Mouse (Mus musculus): Measurements from ENCODE around the gene Krt24. TPM values are rescaled to one million over a fixed set of nuclear protein-coding genes. Genes with fewer than 3 reads are reported as not detected.

Gene Krt24
- polyA plus RNA-seq, 1 experiment from 2014 or later = not detected

DNA sequence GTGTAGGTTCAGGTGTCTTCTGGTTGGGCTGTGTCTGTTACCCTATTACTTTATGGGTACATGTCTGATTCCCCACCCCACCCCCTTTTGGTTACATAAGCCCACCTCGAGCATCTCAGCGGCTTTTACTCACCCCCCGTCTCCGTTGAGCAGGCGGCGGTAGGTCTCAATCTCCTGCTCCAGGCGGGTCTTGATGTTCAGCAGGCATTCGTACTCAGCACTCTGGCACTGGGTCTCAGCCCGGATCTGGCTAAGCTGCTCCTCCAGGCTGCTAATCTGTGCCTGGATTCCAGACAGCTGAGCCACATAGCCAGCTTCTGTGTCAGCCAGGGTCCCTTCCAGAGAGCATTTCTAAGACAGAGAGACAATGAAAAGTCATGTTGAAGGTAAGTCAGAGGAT, 3.9 kb downstream of the Krt24 start:
- H3K27ac ChIP-seq (replicated peaks) = no peak overlapping the region
- H3K4me1 ChIP-seq = peaks cover 3% of the 10 kb centered on the region
- 76% methylated on average over 9 of the region's 9 CpGs for WGBS
- no peaks in the 10 kb centered on the region for H3K9me3 ChIP-seq (replicated peaks)
- no peak for DNase-seq (ENCODE audit: low spot score)
- H3K36me3 ChIP-seq = no peaks in the 10 kb centered on the region
- H3K27me3 ChIP-seq (ENCODE audit: low read depth, poor library complexity, severe bottlenecking) = no peaks in the 10 kb centered on the region
- no peak overlapping the region for H3K4me3 ChIP-seq

DNA sequence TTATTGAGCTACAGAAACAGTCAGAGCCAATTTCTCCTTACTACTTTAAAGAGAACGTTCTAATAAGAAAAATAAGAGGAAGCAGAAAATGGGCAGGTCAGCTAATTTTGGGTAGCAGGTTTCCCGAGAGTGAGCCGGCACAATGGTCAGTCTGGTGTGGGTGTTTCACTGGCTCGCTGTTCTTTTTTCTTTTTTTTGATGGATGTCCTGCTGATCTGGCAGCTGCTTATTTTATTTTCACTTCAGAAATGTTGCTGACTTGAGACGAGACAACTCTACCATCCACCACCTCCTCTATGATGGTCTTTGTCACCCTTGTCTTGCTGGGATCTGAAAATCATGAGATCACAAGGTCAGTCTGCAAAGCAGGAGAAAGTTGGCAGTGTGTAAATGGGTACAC, 5.1 kb downstream of the Krt24 start:
- no peak for DNase-seq (ENCODE audit: low spot score)
- 89% methylated on average over 5 of the region's 5 CpGs for WGBS
- Histone ChIP-seq H3K9me3 (replicated peaks) (no peaks in the 10 kb centered on the region), H3K27ac (replicated peaks) (no peak overlapping the region), H3K27me3 (ENCODE audit: low read depth, poor library complexity, severe bottlenecking) (no peaks in the 10 kb centered on the region), H3K36me3 (no peaks in the 10 kb centered on the region), H3K4me3 (no peak overlapping the region), H3K4me1 (peaks cover 3% of the 10 kb centered on the region)

DNA sequence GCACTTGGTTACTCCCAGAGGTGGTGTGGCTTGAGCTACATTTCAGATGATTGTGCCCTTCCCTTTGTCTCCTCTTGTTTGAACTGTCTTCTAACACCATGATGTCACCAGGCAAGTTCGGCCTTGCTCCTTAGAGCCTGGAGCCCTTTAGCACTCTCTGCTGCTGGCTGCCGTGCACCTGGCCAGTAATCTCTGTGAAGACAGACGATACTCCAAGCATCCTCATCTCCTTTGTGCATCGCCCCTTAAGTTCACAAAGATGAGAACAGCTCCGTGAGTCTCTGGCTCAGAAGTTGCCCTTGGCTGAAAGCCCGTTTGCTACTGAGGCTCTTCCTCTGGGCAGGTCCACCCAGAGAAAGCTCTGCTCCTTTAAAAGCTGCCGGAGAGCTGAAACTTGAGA, 8.3 kb downstream of the Krt24 start:
- no peak for DNase-seq (ENCODE audit: low spot score)
- Histone ChIP-seq H3K36me3 (no peaks in the 10 kb centered on the region), H3K27ac (replicated peaks) (no peak overlapping the region), H3K9me3 (replicated peaks) (no peaks in the 10 kb centered on the region), H3K4me1 (no peaks in the 10 kb centered on the region), H3K27me3 (ENCODE audit: low read depth, poor library complexity, severe bottlenecking) (no peaks in the 10 kb centered on the region), H3K4me3 (no peak overlapping the region)
- 75% methylated on average over 7 of the region's 7 CpGs for WGBS

DNA sequence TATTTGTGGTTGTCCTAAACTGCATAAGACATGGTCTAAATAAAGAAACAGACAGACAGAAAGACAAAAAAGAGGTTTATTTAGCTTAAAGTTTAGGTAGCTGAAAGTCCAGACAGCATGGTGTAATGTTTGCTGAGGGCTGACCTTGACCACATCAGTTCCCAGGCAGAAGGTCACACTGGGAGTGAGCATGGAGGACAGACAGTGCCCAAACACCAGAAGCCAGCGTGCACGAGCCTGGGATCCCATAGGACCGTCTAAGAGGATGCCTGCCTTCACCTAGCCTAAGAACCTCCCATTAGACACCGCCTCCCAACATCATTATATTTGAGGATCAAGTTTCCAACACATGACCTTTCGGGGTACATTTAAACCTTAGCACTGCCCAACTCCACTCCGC, 9.4 kb downstream of the Krt24 start:
- Histone ChIP-seq H3K4me3 (no peak overlapping the region), H3K36me3 (no peaks in the 10 kb centered on the region), H3K9me3 (replicated peaks) (no peaks in the 10 kb centered on the region), H3K4me1 (no peaks in the 10 kb centered on the region), H3K27ac (replicated peaks) (no peak overlapping the region), H3K27me3 (ENCODE audit: low read depth, poor library complexity, severe bottlenecking) (no peaks in the 10 kb centered on the region)
- 80% methylated on average over 6 of the region's 6 CpGs for WGBS
- no peak for DNase-seq (ENCODE audit: low spot score)

DNA sequence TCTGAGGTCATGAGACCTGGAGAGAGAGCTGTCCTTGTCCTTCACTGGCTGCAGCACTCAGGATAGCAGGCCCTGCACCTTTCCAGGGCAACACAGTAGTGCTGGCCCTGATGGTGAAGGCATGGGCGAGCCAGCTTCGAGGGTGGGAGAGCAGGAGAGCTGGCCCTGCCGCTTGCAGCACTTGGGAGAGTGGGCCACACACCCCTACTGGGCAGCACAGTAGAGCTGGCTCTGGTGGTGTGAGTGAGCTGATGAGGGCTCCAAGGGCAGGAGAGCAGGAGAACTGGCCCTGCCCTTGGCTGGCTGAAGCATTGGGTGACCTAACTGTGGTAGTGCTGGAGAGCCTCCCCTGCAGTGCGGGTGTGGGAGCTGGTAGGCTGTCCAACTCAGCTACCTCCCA, 12.3 kb downstream of the Krt24 start:
- DNase-seq (ENCODE audit: low spot score) = no peak
- no peaks in the 10 kb centered on the region for H3K4me1 ChIP-seq
- 83% methylated on average over 4 of the region's 4 CpGs for WGBS
- H3K36me3 ChIP-seq = no peaks in the 10 kb centered on the region
- H3K4me3 ChIP-seq = no peak overlapping the region
- H3K27me3 ChIP-seq (ENCODE audit: low read depth, poor library complexity, severe bottlenecking) = no peaks in the 10 kb centered on the region
- no peak overlapping the region for H3K27ac ChIP-seq (replicated peaks)
- no peaks in the 10 kb centered on the region for H3K9me3 ChIP-seq (replicated peaks)

DNA sequence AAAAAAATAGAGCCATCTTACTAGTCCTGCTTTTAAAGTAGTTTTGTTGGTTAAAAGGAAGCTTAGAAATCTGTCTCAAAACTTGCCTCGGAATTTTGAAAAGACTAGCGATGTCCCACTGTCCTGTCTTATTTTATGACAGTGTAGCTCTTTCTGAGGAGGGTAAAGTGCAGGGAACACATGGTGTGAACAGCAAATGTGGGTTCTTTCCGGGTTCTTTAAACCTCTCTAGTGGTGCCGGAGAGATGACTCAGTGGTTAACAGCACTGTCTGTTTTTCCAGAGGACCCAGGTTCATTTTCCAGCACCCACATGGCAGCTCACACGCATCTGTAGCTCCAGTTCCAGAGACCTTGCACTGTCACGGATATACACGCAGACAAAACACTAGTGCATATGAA, 15.9 kb downstream of the Krt24 start:
- no peak overlapping the region for H3K27ac ChIP-seq (replicated peaks)
- H3K36me3 ChIP-seq = no peaks in the 10 kb centered on the region
- H3K4me1 ChIP-seq = peaks cover 7% of the 10 kb centered on the region; the same call in 1 of the 2 replicates
- DNase-seq (ENCODE audit: low spot score) = no peak
- no peaks in the 10 kb centered on the region for H3K9me3 ChIP-seq (replicated peaks)
- no peak overlapping the region for H3K4me3 ChIP-seq
- WGBS = 81% methylated on average over 7 of the region's 7 CpGs
- H3K27me3 ChIP-seq (ENCODE audit: low read depth, poor library complexity, severe bottlenecking) = no peaks in the 10 kb centered on the region

DNA sequence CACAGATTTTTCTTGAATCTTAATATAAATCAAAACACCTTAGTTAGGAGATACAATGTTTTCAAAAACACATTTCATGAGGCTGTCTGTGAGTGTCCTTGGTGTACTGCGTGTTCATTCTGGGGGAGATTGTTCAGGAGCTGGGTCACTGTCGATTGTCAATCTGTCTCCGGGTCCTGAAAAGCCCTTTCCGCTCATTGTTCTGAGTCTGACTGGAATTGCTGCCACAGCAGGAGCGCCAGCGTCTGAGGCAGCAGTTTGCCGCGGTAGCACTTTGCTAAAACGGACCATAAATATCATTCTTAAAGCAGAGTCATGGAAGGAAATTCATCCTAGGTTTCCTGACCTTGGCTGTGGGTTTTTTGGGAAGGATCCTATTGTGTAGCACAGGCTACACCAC, 19.3 kb downstream of the Krt24 start:
- WGBS = 40% methylated on average over 9 of the region's 9 CpGs
- Histone ChIP-seq H3K27me3 (ENCODE audit: low read depth, poor library complexity, severe bottlenecking) (no peaks in the 10 kb centered on the region), H3K4me3 (no peak overlapping the region), H3K36me3 (no peaks in the 10 kb centered on the region), H3K4me1 (peaks cover 7% of the 10 kb centered on the region; the same call in 1 of the 2 replicates), H3K9me3 (replicated peaks) (no peaks in the 10 kb centered on the region), H3K27ac (replicated peaks) (no peak overlapping the region)
- DNase-seq (ENCODE audit: low spot score) = no peak

DNA sequence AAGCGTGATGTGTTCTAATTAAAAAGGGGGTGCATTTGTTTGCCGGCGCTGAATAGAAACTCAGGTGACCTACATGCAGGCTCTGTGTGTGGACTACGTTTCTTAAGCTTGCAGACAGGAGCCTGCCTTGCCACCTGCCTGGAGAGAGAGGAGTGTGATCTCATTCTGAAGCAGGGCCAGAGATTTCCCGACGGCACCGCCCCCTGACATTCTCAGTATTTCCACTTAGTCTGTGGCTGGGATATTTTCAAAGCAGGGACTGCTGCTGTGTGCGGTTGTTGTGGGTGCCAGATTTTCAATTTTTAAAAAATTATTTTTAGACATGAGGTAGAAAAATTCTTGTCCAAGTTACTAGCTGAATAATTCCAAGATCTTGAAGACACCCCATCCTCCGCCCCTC, 19.8 kb downstream of the Krt24 start:
- Histone ChIP-seq H3K27me3 (ENCODE audit: low read depth, poor library complexity, severe bottlenecking) (no peaks in the 10 kb centered on the region), H3K36me3 (no peaks in the 10 kb centered on the region), H3K4me1 (peaks cover 7% of the 10 kb centered on the region; the same call in 1 of the 2 replicates), H3K9me3 (replicated peaks) (no peaks in the 10 kb centered on the region), H3K27ac (replicated peaks) (no peak overlapping the region), H3K4me3 (no peak overlapping the region)
- WGBS = 84% methylated on average over 9 of the region's 9 CpGs
- no peak for DNase-seq (ENCODE audit: low spot score)

DNA sequence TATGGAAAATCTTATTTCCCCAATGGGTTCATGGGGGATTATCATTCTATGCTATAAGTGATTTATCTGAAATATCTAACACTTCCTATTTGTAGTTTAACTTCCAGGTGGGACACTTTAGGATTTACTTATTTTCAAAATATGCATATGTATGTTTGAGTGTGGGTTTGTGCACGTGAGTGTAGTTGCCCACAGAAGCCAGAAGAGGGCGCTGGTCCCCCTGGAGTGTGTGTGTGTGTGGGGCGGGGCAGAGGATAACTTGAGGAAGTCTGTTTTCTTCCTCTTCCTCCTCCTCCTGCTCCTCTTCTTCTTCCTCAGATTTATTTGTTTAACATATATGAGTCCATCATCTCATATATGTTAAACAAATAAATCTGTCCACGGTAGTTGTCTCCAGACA, 28.8 kb downstream of the Krt24 start:
- H3K4me3 ChIP-seq = no peak overlapping the region
- 72% methylated on average over 4 of the region's 4 CpGs for WGBS
- H3K4me1 ChIP-seq = 0 out of 2 replicates have a peak, but pooled peaks cover 3% of the 10 kb centered on the region
- H3K27me3 ChIP-seq (ENCODE audit: low read depth, poor library complexity, severe bottlenecking) = no peaks in the 10 kb centered on the region
- no peaks in the 10 kb centered on the region for H3K36me3 ChIP-seq
- no peaks in the 10 kb centered on the region for H3K9me3 ChIP-seq (replicated peaks)
- H3K27ac ChIP-seq (replicated peaks) = no peak overlapping the region
- no peak for DNase-seq (ENCODE audit: low spot score)

DNA sequence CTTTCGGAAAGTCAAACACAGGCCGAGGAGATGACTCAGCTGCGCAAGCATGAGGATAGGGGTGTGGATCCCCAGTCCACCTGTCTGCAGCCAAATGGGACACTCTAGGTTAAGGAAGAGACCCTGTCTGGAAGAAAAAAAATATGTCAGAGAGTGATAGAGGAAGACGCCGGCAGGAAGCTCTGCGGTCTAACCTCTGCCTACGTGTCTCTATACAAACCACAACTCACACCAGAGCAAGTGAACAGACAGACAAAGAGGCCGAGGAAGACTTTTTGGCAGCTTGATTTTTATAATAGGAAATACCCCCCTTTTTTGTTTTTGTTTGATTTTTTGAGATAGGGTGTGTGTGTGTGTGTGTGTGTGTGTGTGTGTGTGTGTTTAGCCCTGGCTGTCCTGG, 29.7 kb downstream of the Krt24 start:
- Histone ChIP-seq H3K27me3 (ENCODE audit: low read depth, poor library complexity, severe bottlenecking) (no peaks in the 10 kb centered on the region), H3K4me1 (0 out of 2 replicates have a peak, but pooled peaks cover 3% of the 10 kb centered on the region), H3K27ac (replicated peaks) (no peak overlapping the region), H3K36me3 (no peaks in the 10 kb centered on the region), H3K4me3 (no peak overlapping the region), H3K9me3 (replicated peaks) (no peaks in the 10 kb centered on the region)
- no peak for DNase-seq (ENCODE audit: low spot score)
- WGBS = 96% methylated on average over 8 of the region's 8 CpGs

DNA sequence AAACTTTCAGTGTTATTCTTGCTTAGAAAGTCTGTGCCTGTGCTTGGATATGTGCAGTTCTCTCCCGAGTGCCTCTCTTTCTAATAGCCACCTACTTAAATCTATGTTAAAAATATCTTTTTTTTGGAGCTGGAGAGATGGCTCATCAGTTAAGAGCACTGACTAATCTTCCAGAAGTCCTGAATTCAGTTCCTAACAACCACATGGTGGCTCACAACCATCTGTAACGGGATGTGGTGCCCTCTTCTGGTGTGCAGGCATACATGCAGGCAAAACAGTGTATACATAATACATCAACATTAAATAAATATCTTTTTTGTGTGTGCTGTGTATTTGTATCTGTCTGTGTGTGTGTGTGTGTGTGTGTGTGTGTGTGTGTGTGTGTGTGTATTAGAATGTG, 31.2 kb downstream of the Krt24 start:
- Histone ChIP-seq H3K27ac (replicated peaks) (no peak overlapping the region), H3K4me1 (0 out of 2 replicates have a peak, but pooled peaks cover 3% of the 10 kb centered on the region), H3K36me3 (no peaks in the 10 kb centered on the region), H3K9me3 (replicated peaks) (no peaks in the 10 kb centered on the region), H3K4me3 (no peak overlapping the region), H3K27me3 (ENCODE audit: low read depth, poor library complexity, severe bottlenecking) (no peaks in the 10 kb centered on the region)
- no peak for DNase-seq (ENCODE audit: low spot score)
- WGBS = 66% methylated on average over 2 of the region's 2 CpGs

DNA sequence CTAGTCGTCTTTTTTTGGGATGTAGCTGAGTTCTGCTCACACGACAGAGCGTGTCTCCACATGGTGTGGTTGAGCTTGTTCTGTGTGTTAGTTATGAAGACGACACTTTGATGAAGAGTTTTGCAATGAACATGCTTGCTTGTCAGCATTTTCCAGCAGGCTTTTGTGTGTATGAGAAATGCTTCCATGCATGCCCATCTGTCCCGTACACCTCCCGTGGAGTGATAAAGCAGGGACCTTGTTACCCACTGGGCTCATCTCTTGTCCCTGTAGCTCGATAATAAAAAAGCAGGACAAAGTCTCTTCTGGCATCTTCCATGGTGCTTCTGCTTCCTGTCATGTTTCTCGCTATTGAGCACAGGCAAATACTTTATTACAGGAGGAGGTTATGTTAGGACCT, 32.4 kb downstream of the Krt24 start:
- Histone ChIP-seq H3K27ac (replicated peaks) (no peak overlapping the region), H3K36me3 (no peaks in the 10 kb centered on the region), H3K9me3 (replicated peaks) (no peaks in the 10 kb centered on the region), H3K4me1 (0 out of 2 replicates have a peak, but pooled peaks cover 3% of the 10 kb centered on the region), H3K4me3 (no peak overlapping the region), H3K27me3 (ENCODE audit: low read depth, poor library complexity, severe bottlenecking) (no peaks in the 10 kb centered on the region)
- WGBS = 85% methylated on average over 8 of the region's 8 CpGs
- DNase-seq (ENCODE audit: low spot score) = no peak

DNA sequence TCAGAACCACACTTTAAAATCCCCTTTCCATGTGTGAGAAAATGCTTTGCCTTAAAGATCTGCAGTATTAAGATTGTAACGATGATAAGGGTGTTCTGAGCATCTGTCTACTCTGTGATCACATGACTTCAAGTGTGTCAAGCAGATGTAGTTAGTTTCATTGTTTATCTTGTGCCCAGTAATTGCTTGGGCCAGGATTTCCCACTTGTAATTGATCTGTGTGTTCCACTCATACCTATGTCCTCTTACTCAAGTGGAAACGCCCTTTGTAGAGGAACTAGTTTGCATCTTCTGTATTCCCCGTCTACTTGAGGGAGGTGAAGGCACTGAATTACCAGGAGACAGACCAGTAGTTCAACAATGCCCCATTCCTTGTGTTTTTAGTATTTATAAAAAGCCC, 34.4 kb downstream of the Krt24 start:
- 79% methylated on average over 3 of the region's 3 CpGs for WGBS
- Histone ChIP-seq H3K9me3 (replicated peaks) (no peaks in the 10 kb centered on the region), H3K4me3 (no peak overlapping the region), H3K27ac (replicated peaks) (no peak overlapping the region), H3K4me1 (0 out of 2 replicates have a peak, but pooled peaks cover 3% of the 10 kb centered on the region), H3K36me3 (no peaks in the 10 kb centered on the region), H3K27me3 (ENCODE audit: low read depth, poor library complexity, severe bottlenecking) (no peaks in the 10 kb centered on the region)
- DNase-seq (ENCODE audit: low spot score) = no peak

DNA sequence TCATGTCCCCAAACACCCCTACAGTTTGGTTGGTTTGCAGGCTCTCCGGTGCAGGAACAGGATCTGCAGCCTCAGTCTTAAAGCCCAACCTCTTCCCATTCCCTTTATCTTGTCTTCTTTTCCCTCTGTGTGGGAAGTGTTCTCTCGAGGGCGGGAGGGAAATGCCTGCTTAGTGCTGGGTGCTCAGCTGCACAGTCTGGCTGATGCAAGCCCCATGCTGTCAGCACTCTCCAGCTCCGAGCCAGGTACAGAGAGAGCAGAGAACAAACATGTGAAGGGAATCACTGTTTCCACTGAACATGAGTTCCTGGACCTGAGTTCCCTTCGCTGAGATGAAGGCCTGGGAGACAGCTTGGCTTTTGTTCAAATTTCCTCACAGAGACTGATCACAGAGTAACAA, 34.8 kb downstream of the Krt24 start:
- Histone ChIP-seq H3K36me3 (no peaks in the 10 kb centered on the region), H3K27ac (replicated peaks) (no peak overlapping the region), H3K4me1 (0 out of 2 replicates have a peak, but pooled peaks cover 3% of the 10 kb centered on the region), H3K4me3 (no peak overlapping the region), H3K27me3 (ENCODE audit: low read depth, poor library complexity, severe bottlenecking) (no peaks in the 10 kb centered on the region), H3K9me3 (replicated peaks) (no peaks in the 10 kb centered on the region)
- WGBS = 60% methylated on average over 5 of the region's 5 CpGs
- no peak for DNase-seq (ENCODE audit: low spot score)

All from midbrain, embryonic 10.5 days (tissue).